Comparison of ENCODE assay signal across 8 mouse cellular contexts in genomic region chr2:178507379-178508014, GRCm38 (mm10).
DNase-seq lines count a peak whose midpoint lies in the region; ATAC-seq lines count a peak whose summit lies in the region.

No protein-coding gene starts in this region.

- H3K4me3 ChIP-seq in heart, embryonic 11.5 days (ENCODE audit: low read depth, low read length): no peak overlapping the region
- H3K4me3 ChIP-seq in kidney, embryonic 14.5 days (ENCODE audit: low read length): no peak overlapping the region
- H3K4me3 ChIP-seq in limb, embryonic 12.5 days (replicated peaks): no peak overlapping the region

- H3K27ac ChIP-seq in heart, embryonic 11.5 days (ENCODE audit: low read depth, low read length): no peak overlapping the region
- H3K27ac ChIP-seq in kidney, embryonic 14.5 days (ENCODE audit: low read depth, low read length): no peak overlapping the region
- no peak overlapping the region for H3K27ac ChIP-seq in limb, embryonic 12.5 days

- H3K4me1 ChIP-seq in heart, embryonic 11.5 days (ENCODE audit: control insufficient read depth, insufficient read depth, low read length): peaks cover 8% of the 10 kb centered on the region
- 0 out of 2 replicates have a peak, but pooled peaks cover 3% of the 10 kb centered on the region for H3K4me1 ChIP-seq in kidney, embryonic 14.5 days (ENCODE audit: control insufficient read depth, insufficient read depth, low read length)
- H3K4me1 ChIP-seq in limb, embryonic 12.5 days (replicated peaks): peaks cover 18% of the 10 kb centered on the region; the same call in 1 of the 2 replicates

- no peaks in the 10 kb centered on the region for H3K36me3 ChIP-seq in heart, embryonic 11.5 days (ENCODE audit: control insufficient read depth, insufficient read depth, low read length)
- H3K36me3 ChIP-seq in kidney, embryonic 14.5 days (ENCODE audit: control insufficient read depth, insufficient read depth, low read length): no peaks in the 10 kb centered on the region
- no peaks in the 10 kb centered on the region for H3K36me3 ChIP-seq in limb, embryonic 12.5 days

- 39% methylated on average over 6 of the region's 6 CpGs for WGBS in heart, embryonic 11.5 days (ENCODE audit: insufficient replicate concordance)
- WGBS in kidney, embryonic 14.5 days: 36% methylated on average over 6 of the region's 6 CpGs
- 51% methylated on average over 6 of the region's 6 CpGs for WGBS in limb, embryonic 12.5 days

- H3K9me3 ChIP-seq in heart, embryonic 11.5 days (replicated peaks; ENCODE audit: control insufficient read depth, low read length): no peaks in the 10 kb centered on the region
- no peaks in the 10 kb centered on the region for H3K9me3 ChIP-seq in kidney, embryonic 14.5 days (ENCODE audit: control insufficient read depth, low read length)
- no peaks in the 10 kb centered on the region for H3K9me3 ChIP-seq in limb, embryonic 12.5 days

- no peak for ATAC-seq in heart, embryonic 11.5 days (replicated peaks; ENCODE audit: insufficient number of reproducible peaks, low FRiP score, low TSS enrichment)
- ATAC-seq in kidney, embryonic 14.5 days (ENCODE audit: low FRiP score, low TSS enrichment): peak; percentile 53
- ATAC-seq in limb, embryonic 12.5 days (ENCODE audit: insufficient number of reproducible peaks, insufficient read depth, low FRiP score, low TSS enrichment, low read depth): peak; percentile 2; the same call in 1 of the 2 replicates

- no peak overlapping the region for H3K9ac ChIP-seq in heart, embryonic 11.5 days (ENCODE audit: low read depth, low read length)
- H3K9ac ChIP-seq in kidney, embryonic 14.5 days (ENCODE audit: low read depth, low read length): no peak overlapping the region
- H3K9ac ChIP-seq in limb, embryonic 12.5 days (replicated peaks): no peak overlapping the region

- no peaks in the 10 kb centered on the region for H3K27me3 ChIP-seq in heart, embryonic 11.5 days (ENCODE audit: control insufficient read depth, insufficient read depth, low read length)
- no peaks in the 10 kb centered on the region for H3K27me3 ChIP-seq in kidney, embryonic 14.5 days (ENCODE audit: control insufficient read depth, insufficient read depth, low read length)
- peaks cover 4% of the 10 kb centered on the region; the same call in 1 of the 2 replicates for H3K27me3 ChIP-seq in limb, embryonic 12.5 days

- H3K4me2 ChIP-seq in heart, embryonic 11.5 days: no peak overlapping the region
- no peak overlapping the region for H3K4me2 ChIP-seq in kidney, embryonic 14.5 days (replicated peaks; ENCODE audit: low read depth, low read length)
- H3K4me2 ChIP-seq in limb, embryonic 12.5 days: no peak overlapping the region

- DNase-seq in heart, adult 9 months (ENCODE audit: low spot score in 2 of 2): peak; percentile 27 to 43
- peak; percentile 91 to 94 for DNase-seq in cerebellum, postnatal 10 days
- peak; percentile 13 to 27 for DNase-seq in gastrocnemius, adult 8-10 months (ENCODE audit: low spot score in 2 of 2)
- peak; percentile 78 for DNase-seq in naive thymus-derived CD4-positive, alpha-beta T cell, adult 2 months (ENCODE audit: low read depth)
- peak; percentile 66 to 89 for DNase-seq in spleen, postnatal 4 days (ENCODE audit: low spot score in 2 of 2)

Comparison
In these comparisons a context has a peak if more than half of its experiments do, and no peak if none do; other contexts are left out.
1. DNase-seq: peak in every context shown above with its lines; median percentile 92 in cerebellum, postnatal 10 days; 78 in naive thymus-derived CD4-positive, alpha-beta T cell, adult 2 months; 78 in spleen, postnatal 4 days; 35 in heart, adult 9 months; 20 in gastrocnemius, adult 8-10 months.